Mouse (Mus musculus): ENCODE measurements around the gene Lhx2. TPM values are rescaled to one million over a fixed set of nuclear protein-coding genes. Genes with fewer than 3 reads are reported as not detected.

Lhx2 gene
- polyA plus RNA-seq (2012): 0.03 and 0.34 TPM in 2 replicates

DNA sequence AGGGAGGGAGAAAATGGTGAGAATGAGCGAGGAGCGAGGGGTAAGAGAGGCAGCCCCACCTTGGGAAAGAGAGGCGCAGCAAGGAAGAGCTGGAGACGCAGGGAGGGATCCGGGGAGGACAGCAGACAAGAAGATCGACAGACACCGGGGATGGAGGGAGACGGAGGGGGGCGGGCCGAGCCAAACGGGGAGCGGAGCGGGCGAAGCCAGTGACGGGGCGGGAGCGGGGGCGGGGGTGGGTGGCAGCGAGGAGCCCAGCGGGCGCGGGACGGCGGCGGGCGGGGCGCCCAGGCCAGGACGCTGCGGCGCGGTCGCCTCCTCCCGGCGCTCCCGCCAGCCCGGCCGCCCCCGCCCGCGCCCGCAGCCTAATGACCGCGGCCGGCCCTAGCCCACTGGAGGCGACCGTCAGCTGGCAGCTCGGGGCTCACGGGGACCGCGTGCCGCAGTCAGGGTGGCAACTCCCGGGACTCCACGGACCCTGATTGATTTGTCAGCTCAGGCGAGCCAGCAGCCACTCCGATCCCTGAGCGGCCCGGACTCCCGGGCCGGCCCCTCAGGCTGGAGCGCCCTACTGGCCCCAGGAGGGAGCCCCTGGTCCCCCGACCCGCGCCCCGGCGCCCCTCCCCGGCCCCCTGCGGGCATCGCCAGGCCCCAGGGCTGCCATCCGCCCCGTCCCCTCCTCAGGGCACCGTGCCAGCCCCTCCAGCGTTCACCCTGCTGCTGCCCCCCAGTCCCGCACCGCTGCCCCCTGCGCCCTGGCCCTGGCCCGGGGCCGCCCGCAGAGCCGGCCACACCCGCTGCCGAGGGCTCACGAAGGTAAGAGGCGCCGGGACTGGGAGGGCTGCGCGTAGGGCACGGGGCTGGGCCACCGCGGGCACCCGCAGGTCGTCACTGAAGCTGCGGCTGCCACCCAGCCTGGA lies at the start of gene Lhx2:
Gene Lhx2, plus strand, starts transcription at position 292 of the 920 bp plus-strand sequence.

Other genes starting within 250 kb of the Lhx2 start
- 46.7 and 54.3 TPM in 2 replicates for gene Dennd1a, start 51.9 kb upstream of the Lhx2 start, polyA plus RNA-seq (2012)
- gene Nek6, start 172.4 kb downstream of the Lhx2 start, polyA plus RNA-seq (2012): 10.8 and 12.6 TPM in 2 replicates